Comparison of ENCODE assay signal across 7 mouse cellular contexts in genomic region chr1:52501688-52502133, GRCm38 (mm10). TPM values are rescaled to one million over a fixed set of nuclear protein-coding genes. Genes with fewer than 3 reads are reported as not detected.
DNase-seq lines count a peak whose midpoint lies in the region; ATAC-seq lines count a peak whose summit lies in the region.

No protein-coding gene starts in this region.

- WGBS in forebrain, embryonic 16.5 days = 41% methylated on average over 10 of the region's 10 CpGs

- no peak overlapping the region for H3K27ac ChIP-seq in forebrain, embryonic 16.5 days (ENCODE audit: low read length)

- H3K9ac ChIP-seq in forebrain, embryonic 16.5 days (replicated peaks; ENCODE audit: low read depth, low read length) = no peak overlapping the region

- H3K9me3 ChIP-seq in forebrain, embryonic 16.5 days (ENCODE audit: control insufficient read depth, low read length) = no peaks in the 10 kb centered on the region

- peak; percentile 42 for DNase-seq in urinary bladder, postnatal 14 days (ENCODE audit: low spot score)
- DNase-seq in urinary bladder, postnatal 10 days (ENCODE audit: low spot score) = no peak
- peak; percentile 46 to 67 for DNase-seq in lung, adult 18-20 months
- no peak for DNase-seq in adrenal gland, postnatal 10 days
- no peak for DNase-seq in right cerebral cortex, postnatal 4 days

- peak; percentile 50 for ATAC-seq in common myeloid progenitor, adult 5-6 weeks (replicated peaks; ENCODE audit: low read depth, poor library complexity, severe bottlenecking)
- no peak for ATAC-seq in forebrain, embryonic 16.5 days

- no peak overlapping the region for H3K4me3 ChIP-seq in forebrain, embryonic 16.5 days (replicated peaks; ENCODE audit: low read length)

- no peaks in the 10 kb centered on the region for H3K27me3 ChIP-seq in forebrain, embryonic 16.5 days (replicated peaks; ENCODE audit: control insufficient read depth, insufficient read depth, low read length)

- no peaks in the 10 kb centered on the region for H3K36me3 ChIP-seq in forebrain, embryonic 16.5 days (ENCODE audit: control insufficient read depth, insufficient read depth)

- H3K4me2 ChIP-seq in forebrain, embryonic 16.5 days (ENCODE audit: low read length) = no peak overlapping the region

- H3K4me1 ChIP-seq in forebrain, embryonic 16.5 days (replicated peaks; ENCODE audit: control insufficient read depth, insufficient read depth, low read length) = no peaks in the 10 kb centered on the region

RNA-seq across cellular contexts. Expression of gene Nab1, which starts 1.2 kb away (rescaled TPM):
- 40.1 and 46.2 TPM in 2 replicates for total RNA-seq in common myeloid progenitor, adult 5-6 weeks (2017)
- 10 to 100 TPM; 45.5 to 47.2 TPM for total RNA-seq in adrenal gland, postnatal 10 days (2021)
- polyA plus RNA-seq in forebrain, embryonic 16.5 days (2015; fragmentation: Nextera tagmentation; extraction: Ambion mirVana) = 11.8 and 13.0 TPM in 2 replicates

Comparison
In these comparisons a context has a peak if more than half of its experiments do, and no peak if none do; other contexts are left out.
1. DNase-seq: peak in urinary bladder, postnatal 14 days (single experiment) and lung, adult 18-20 months (2 of 2); none in urinary bladder, postnatal 10 days (single experiment), adrenal gland, postnatal 10 days (single experiment) and right cerebral cortex, postnatal 4 days (single experiment).